Mouse (Mus musculus): ENCODE data around the gene Gart. TPM values are rescaled to one million over a fixed set of nuclear protein-coding genes. Genes with fewer than 3 reads are reported as not detected.

Gart gene
- 34.9 and 37.0 TPM in 2 replicates for polyA plus RNA-seq (2012; rRNA removed)

GRCm38 (mm10) chr16:91646681-91647419 lies at the start of gene Gart:
Gart (minus strand) TSS chr16:91646952.
- TF ChIP-seq CTCF (IDR thresholded peaks at IDR 0.05; ENCODE audit: extremely low read depth, insufficient read depth, low read length) (no peak), POLR2A (IDR thresholded peaks at IDR 0.05; ENCODE audit: extremely low read depth, insufficient read depth, low read length) (peak; percentile 97)
- peak within 1 kb of the TSS; percentile 99 for H3K27ac ChIP-seq (ENCODE audit: insufficient read depth, low read length)
- H3K4me3 ChIP-seq (ENCODE audit: insufficient read depth, low read length) = peak within 1 kb of the TSS; percentile 71
- H3K4me1 ChIP-seq (ENCODE audit: control insufficient read depth, insufficient read depth, low read length) = peaks cover 3% of the 10 kb centered on the region; the same call in 1 of the 2 replicates

- TF ChIP-seq CTCF (IDR thresholded peaks at IDR 0.05; ENCODE audit: extremely low read depth, insufficient read depth, low read length) = no peak
- TF ChIP-seq POLR2A (IDR thresholded peaks at IDR 0.05; ENCODE audit: extremely low read depth, insufficient read depth, low read length) = no peak
- Histone ChIP-seq H3K4me1 (ENCODE audit: control insufficient read depth, insufficient read depth, low read length) (no peaks in the 10 kb centered on the region), H3K27ac (ENCODE audit: insufficient read depth, low read length) (no peak overlapping the region), H3K4me3 (ENCODE audit: insufficient read depth, low read length) (no peak overlapping the region)
Measured at GRCm38 (mm10) chr16:91695108-91695755, 48.5 kb upstream of the Gart start.

- Histone ChIP-seq H3K27ac (ENCODE audit: insufficient read depth, low read length) (no peak overlapping the region), H3K4me3 (ENCODE audit: insufficient read depth, low read length) (no peak overlapping the region), H3K4me1 (ENCODE audit: control insufficient read depth, insufficient read depth, low read length) (no peaks in the 10 kb centered on the region; the same call in 1 of the 2 replicates)
- TF ChIP-seq CTCF (IDR thresholded peaks at IDR 0.05; ENCODE audit: extremely low read depth, insufficient read depth, low read length) (peak; percentile 83), POLR2A (IDR thresholded peaks at IDR 0.05; ENCODE audit: extremely low read depth, insufficient read depth, low read length) (no peak)
Measured at GRCm38 (mm10) chr16:91694455-91695084, 47.8 kb upstream of the Gart start.

- no peak overlapping the region; the same call in 1 of the 2 replicates for H3K4me3 ChIP-seq (ENCODE audit: insufficient read depth, low read length)
- no peaks in the 10 kb centered on the region; the same call in 1 of the 2 replicates for H3K4me1 ChIP-seq (ENCODE audit: control insufficient read depth, insufficient read depth, low read length)
- no peak overlapping the region for H3K27ac ChIP-seq (ENCODE audit: insufficient read depth, low read length)
- TF ChIP-seq POLR2A (IDR thresholded peaks at IDR 0.05; ENCODE audit: extremely low read depth, insufficient read depth, low read length) = no peak
Measured at GRCm38 (mm10) chr16:91689791-91690190, 43.0 kb upstream of the Gart start.

GRCm38 (mm10) chr16:91688619-91689334 lies 42.0 kb upstream of the Gart start, which contains the start of gene Donson:
Donson (minus strand) TSS chr16:91688770.
- peak within 1 kb of the TSS; percentile 72 for H3K4me3 ChIP-seq (ENCODE audit: insufficient read depth, low read length)
- H3K27ac ChIP-seq (ENCODE audit: insufficient read depth, low read length) = peak within 1 kb of the TSS; percentile 19
- TF ChIP-seq CTCF (IDR thresholded peaks at IDR 0.05; ENCODE audit: extremely low read depth, insufficient read depth, low read length) (no peak), POLR2A (IDR thresholded peaks at IDR 0.05; ENCODE audit: extremely low read depth, insufficient read depth, low read length) (peak; percentile 61; the same call in 1 of the 2 replicates)
- no peaks in the 10 kb centered on the region; the same call in 1 of the 2 replicates for H3K4me1 ChIP-seq (ENCODE audit: control insufficient read depth, insufficient read depth, low read length)

GRCm38 (mm10) chr16:91688023-91688618 lies 41.4 kb upstream of the Gart start:
- H3K4me3 ChIP-seq (ENCODE audit: insufficient read depth, low read length) = peak overlapping the region; percentile 72
- H3K4me1 ChIP-seq (ENCODE audit: control insufficient read depth, insufficient read depth, low read length) = no peaks in the 10 kb centered on the region; the same call in 1 of the 2 replicates
- peak overlapping the region; percentile 19; the same call in 1 of the 2 replicates for H3K27ac ChIP-seq (ENCODE audit: insufficient read depth, low read length)
- no peak for TF ChIP-seq CTCF (IDR thresholded peaks at IDR 0.05; ENCODE audit: extremely low read depth, insufficient read depth, low read length)
- TF ChIP-seq POLR2A (IDR thresholded peaks at IDR 0.05; ENCODE audit: extremely low read depth, insufficient read depth, low read length) = no peak

- no peaks in the 10 kb centered on the region; the same call in 1 of the 2 replicates for H3K4me1 ChIP-seq (ENCODE audit: control insufficient read depth, insufficient read depth, low read length)
- no peak overlapping the region for H3K27ac ChIP-seq (ENCODE audit: insufficient read depth, low read length)
- no peak overlapping the region for H3K4me3 ChIP-seq (ENCODE audit: insufficient read depth, low read length)
- TF ChIP-seq POLR2A (IDR thresholded peaks at IDR 0.05; ENCODE audit: extremely low read depth, insufficient read depth, low read length) (no peak), CTCF (IDR thresholded peaks at IDR 0.05; ENCODE audit: extremely low read depth, insufficient read depth, low read length) (no peak)
Measured at GRCm38 (mm10) chr16:91686369-91686768, 39.6 kb upstream of the Gart start.

- Histone ChIP-seq H3K27ac (ENCODE audit: insufficient read depth, low read length) (no peak overlapping the region), H3K4me1 (ENCODE audit: control insufficient read depth, insufficient read depth, low read length) (no peaks in the 10 kb centered on the region; the same call in 1 of the 2 replicates), H3K4me3 (ENCODE audit: insufficient read depth, low read length) (no peak overlapping the region)
- no peak for TF ChIP-seq POLR2A (IDR thresholded peaks at IDR 0.05; ENCODE audit: extremely low read depth, insufficient read depth, low read length)
- TF ChIP-seq CTCF (IDR thresholded peaks at IDR 0.05; ENCODE audit: extremely low read depth, insufficient read depth, low read length) = no peak
Measured at GRCm38 (mm10) chr16:91685526-91685925, 38.8 kb upstream of the Gart start.
